Mouse (Mus musculus) testis, postnatal 14 days (tissue): Measurements from ENCODE around the gene Dlgap1.

Source experiments
- DNase-seq: peaks from one replicate; pipeline ENCODE4 v3.0.0; 2021; ENCODE audit warnings: low spot score

Dlgap1 gene

DNA sequence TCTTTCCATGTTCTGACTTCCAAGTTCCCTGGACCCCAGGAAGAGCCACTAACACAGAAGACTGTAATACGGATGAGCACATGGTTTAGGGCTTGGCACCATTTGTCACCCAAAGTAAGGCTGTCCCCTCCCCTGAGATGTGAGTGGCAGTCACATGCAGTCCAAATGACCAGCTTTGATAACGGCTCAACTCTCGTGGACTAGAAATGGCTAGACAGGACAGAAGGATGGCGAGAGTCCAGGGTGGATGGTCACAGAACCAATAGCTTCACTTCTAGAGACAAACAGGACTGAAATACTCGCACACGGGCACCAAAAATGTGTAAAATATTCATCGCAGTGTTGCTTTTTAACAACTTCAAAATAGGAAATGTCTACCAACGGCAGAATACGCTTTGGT is 657.5 kb downstream of the Dlgap1 start:
- DNase-seq = no peak

- no peak for DNase-seq
Observed at GRCm38 (mm10) chr17:70626925-70627324, 658.1 kb downstream of the Dlgap1 start.

GRCm38 (mm10) chr17:70629653-70630378 is 660.9 kb downstream of the Dlgap1 start:
- DNase-seq = no peak

DNA sequence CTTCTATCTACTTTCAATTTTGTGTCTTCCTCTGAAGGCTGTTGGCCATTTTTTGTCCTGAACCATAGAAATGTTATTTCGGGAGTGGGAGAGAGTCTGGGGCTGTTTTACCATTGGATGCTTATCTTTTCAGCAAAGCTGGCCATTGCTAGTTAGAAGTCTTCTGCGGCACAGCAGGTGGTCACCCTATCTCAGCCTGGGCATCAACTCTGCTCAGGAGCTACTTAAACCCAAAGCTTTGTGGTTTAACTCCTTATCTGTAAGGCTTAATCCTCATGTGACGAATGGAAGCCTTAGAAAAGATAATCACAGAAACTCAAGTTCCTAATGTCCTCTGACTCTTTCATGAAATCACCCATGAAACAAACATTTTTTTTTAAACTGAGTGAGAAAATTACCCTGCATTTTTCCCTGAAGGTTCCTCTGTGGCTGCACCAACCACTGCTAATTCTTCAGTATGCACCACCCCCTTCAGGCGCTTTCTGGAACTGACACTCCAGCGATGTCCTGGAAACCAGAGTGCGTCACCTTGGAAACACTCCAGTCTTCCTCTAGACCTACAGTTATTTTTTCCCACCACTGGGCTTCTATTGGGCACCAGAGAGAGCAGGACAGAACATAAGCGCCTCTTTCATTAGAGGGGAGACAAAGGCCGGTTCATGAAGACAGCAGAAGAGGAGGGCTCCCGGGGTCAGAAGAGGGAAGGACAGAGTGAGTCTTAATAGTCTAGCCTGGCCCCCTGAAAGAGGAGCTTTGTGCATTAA is 664.5 kb downstream of the Dlgap1 start:
- peak; percentile 22 for DNase-seq

GRCm38 (mm10) chr17:70643211-70643610 is 674.3 kb downstream of the Dlgap1 start:
- no peak for DNase-seq

GRCm38 (mm10) chr17:70646641-70647040 is 677.8 kb downstream of the Dlgap1 start:
- no peak for DNase-seq

- DNase-seq = no peak
Observed at GRCm38 (mm10) chr17:70661382-70661781, 692.5 kb downstream of the Dlgap1 start.

DNA sequence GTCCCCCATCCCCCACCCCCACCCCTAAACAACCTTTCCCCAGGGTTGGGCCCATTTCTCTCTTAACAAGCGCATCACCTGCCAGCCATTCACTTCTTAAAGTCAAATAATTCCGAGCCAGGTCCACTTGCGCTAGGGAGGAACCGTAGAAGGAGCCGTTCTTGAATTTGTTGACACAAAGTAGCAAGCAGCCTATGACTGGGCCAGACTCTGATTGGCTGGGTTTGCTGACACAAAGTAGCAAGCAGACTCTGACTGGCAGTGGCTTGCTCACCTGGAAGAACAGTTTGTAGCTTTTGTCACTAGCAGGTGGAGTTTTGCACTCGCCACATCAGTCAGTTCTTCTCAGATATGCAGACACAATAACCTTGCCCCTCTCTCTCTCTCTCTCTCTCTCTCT is 695.1 kb downstream of the Dlgap1 start:
- peak; percentile 86 for DNase-seq

- DNase-seq = no peak
Observed at GRCm38 (mm10) chr17:70664484-70665040, 695.7 kb downstream of the Dlgap1 start.

GRCm38 (mm10) chr17:70673985-70674384 is 705.1 kb downstream of the Dlgap1 start:
- DNase-seq = no peak

- no peak for DNase-seq
Observed at GRCm38 (mm10) chr17:70676522-70676921, 707.6 kb downstream of the Dlgap1 start.

DNA sequence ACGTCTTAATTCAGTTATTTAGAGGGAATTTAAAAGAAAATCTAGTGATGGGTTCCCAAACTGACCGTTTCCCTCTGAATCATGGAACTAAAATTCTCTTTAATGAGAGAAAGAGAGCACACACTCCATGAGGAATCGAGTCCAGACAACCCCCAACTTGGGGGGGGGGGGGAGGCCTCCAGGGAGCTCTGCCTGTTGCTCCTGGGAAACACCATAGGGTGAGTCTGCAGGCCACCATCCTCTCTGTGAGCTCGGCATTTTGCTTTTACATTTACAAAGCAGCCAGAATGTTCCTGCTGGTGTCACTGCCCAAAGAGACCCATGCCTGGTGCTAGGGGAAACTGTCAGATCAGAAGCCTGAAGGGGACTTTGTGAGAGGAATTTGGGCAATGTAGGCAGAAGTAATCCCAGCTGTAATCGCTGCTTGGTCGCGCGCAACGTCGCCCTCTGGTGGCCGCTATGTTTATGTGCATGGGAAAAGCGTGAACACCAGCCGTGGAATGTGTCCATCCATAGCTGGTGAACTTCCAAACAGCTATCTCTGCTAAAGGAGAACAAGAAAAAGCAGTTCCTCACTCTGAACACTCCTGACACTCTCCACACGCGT is 714.8 kb downstream of the Dlgap1 start:
- peak; percentile 61 for DNase-seq

DNA sequence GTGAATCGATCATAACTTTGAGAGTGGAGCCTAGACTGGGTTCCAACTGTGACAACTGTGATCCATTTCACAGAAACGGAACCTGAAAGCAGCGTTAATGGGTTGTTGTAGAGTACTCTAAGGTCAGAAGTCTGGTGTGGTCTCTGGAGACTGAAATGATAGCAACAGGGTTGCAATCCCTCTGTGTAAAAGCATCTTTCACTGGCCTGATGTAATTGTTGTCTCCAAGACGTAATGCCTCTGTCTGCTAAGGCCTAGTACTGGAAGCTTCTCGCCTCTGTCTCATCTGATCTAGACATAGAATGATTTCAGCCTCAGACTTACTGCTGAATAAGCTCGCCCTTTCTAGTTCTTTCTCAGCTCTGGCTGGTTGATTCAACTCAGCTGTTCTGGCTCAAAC is 721.3 kb downstream of the Dlgap1 start:
- DNase-seq = no peak

DNA sequence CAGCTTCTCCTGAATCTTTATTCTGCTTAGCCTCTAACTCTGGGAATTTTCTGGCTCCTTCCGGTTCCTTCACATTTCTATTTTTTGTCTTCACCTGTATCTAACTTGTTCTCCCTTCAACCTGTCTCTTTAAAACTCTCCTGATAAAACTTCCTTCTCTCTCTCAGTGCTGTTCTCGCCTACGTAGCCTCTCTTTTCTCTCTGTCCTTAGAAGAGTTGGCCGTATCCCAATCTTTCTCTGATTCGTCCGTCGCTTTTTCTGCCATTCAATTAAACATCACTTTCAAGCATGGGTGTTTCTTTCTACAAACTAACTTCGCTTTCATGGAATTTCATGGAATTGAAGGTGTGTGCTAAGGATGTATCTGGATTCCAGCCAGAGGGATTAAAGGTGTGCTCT is 721.7 kb downstream of the Dlgap1 start:
- no peak for DNase-seq

DNA sequence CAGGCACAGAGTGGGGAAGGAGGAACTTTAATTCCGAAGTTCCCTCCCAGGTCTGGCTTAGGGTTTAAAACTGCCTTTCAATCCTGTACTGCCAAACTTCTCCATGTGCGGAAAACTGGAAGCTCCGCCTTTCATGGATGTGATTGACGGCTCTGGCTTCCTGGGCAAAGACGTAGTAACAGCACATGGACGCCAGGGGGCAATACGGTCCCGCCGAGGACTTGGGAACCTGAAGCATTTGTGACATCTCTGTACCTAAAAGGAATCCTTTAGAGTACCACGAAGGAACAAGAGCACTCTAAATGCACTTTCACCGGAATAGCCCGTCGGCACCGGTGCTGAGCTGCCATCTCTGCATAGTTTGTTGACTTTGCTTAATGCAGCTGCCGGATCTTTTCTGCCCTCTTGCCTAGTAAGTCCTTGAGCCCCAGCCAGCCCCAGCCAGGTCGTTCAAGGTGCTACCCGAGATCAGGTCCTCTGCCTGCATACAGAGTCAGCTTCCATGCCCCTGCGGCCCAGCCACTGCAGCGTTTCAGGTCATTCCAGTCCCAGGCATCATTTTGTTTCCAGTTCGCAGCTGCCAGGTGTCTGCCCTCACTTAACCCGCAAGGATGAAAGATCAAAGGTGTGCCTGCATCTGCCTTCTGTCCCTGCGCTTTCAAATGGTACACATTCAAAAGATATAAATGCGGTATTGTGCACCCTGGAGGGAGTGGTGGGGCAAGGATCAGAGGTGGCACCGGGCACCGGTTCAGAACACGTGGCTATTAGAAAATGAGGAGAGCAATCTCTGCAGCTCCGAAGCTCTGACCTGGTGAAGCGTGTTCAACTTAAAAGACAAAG is 738.3 kb downstream of the Dlgap1 start:
- DNase-seq = peak; percentile 78

DNA sequence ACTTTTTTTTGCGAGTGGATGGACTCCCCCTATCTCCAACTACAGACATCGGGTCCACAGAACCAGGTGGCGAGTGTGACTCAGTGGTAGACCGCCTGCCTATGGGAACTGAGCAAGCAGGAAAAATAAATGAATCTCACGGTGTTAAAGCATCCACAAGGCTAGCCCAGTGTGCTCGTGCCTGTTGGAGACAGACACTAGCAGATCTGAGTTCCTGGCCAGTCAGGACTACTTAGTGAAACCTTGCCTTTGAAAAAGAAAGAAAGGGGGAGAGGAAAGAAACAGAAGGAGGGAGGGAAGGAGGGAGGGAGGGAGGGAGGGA is 738.9 kb downstream of the Dlgap1 start:
- DNase-seq = no peak

- DNase-seq = no peak
Observed at GRCm38 (mm10) chr17:70709545-70709944, 740.7 kb downstream of the Dlgap1 start.

DNA sequence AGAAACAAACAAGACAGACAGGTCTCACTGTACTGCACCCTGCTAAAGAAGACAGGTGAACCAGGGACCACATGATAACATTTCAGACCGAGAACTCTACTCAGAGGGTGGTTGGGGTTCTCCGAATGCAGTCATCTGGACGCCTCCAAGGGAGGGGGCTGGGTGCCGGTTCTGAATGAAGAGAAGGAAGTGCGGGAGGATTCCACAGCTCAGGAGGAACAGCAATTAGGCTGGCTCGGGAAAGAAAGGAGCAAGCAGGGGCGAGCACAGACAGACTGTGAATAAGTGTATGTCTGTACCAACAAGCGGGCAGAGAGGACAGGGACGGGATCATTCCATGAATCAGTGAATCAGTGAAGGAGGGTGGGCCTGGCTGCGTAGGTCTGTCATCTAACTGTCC is 744.6 kb downstream of the Dlgap1 start:
- DNase-seq = no peak

- DNase-seq = no peak
Observed at GRCm38 (mm10) chr17:70719684-70720324, 750.9 kb downstream of the Dlgap1 start.

DNA sequence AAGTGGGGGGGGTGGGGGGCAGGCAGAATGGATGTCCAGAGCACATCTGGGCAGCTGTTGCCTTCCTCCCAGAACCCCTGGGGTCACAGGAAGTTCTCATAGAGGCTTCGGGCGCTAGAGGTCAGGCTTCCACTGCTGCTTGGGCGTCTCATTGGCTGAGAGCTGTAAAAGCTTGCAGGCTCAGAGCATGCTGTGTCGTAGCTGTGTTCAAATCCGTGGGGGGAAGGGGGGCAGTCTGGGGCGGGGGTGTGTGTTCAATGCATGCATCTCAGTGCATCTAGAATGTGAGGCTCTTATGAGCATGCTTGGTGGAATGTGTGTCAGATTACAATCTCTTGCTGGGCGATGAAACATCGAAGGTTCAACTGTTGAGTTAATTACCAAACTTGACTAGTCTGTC is 751.9 kb downstream of the Dlgap1 start:
- no peak for DNase-seq

- no peak for DNase-seq
Observed at GRCm38 (mm10) chr17:70722146-70722545, 753.3 kb downstream of the Dlgap1 start.
